Mouse (Mus musculus): ENCODE results near the gene A230050P20Rik. TPM values are rescaled to one million over a fixed set of nuclear protein-coding genes. Genes with fewer than 3 reads are reported as not detected.
"Not testable (repeated sequence)": the region's sequence is repeated elsewhere in the genome, so short reads cannot be mapped to it uniquely, and the experiment has no call there.

A230050P20Rik gene
- 31.7 and 40.3 TPM in 2 replicates for polyA plus RNA-seq (2012; rRNA removed)

- Histone ChIP-seq H3K4me3 (ENCODE audit: insufficient read depth, low read depth, low read length) (peak within 1 kb of the TSS; percentile 73), H3K4me1 (ENCODE audit: control insufficient read depth, insufficient read depth, low read length) (no peaks in the 10 kb centered on the region), H3K27me3 (replicated peaks; ENCODE audit: control insufficient read depth, insufficient read depth, low read length) (no peaks in the 10 kb centered on the region), H3K27ac (ENCODE audit: insufficient read depth, low read depth, low read length) (no peak within 1 kb of the TSS), H3K36me3 (ENCODE audit: control insufficient read depth, insufficient read depth, low read length) (no peaks in the 10 kb centered on the region)
- peak; percentile 62 for DNase-seq
- TF ChIP-seq CTCF (conservative IDR thresholded peaks at IDR 0.05; ENCODE audit: insufficient read depth, insufficient read length, low read depth, low read length) (no peak), POLR2A (IDR thresholded peaks at IDR 0.05; ENCODE audit: low read depth, low read length) (no peak)
- 5% methylated on average over 53 of the region's 53 CpGs for WGBS
Observed at GRCm38 (mm10) chr9:20868448-20869001, at the start of gene A230050P20Rik. A230050P20Rik (plus strand) TSS chr9:20868642.

- Histone ChIP-seq H3K27me3 (replicated peaks; ENCODE audit: control insufficient read depth, insufficient read depth, low read length) (no peaks in the 10 kb centered on the region), H3K4me3 (ENCODE audit: insufficient read depth, low read depth, low read length) (no peak overlapping the region), H3K27ac (ENCODE audit: insufficient read depth, low read depth, low read length) (no peak overlapping the region), H3K36me3 (ENCODE audit: control insufficient read depth, insufficient read depth, low read length) (no peaks in the 10 kb centered on the region), H3K4me1 (ENCODE audit: control insufficient read depth, insufficient read depth, low read length) (no peaks in the 10 kb centered on the region)
- DNase-seq, result no peak
- TF ChIP-seq POLR2A (IDR thresholded peaks at IDR 0.05; ENCODE audit: low read depth, low read length) (no peak), CTCF (conservative IDR thresholded peaks at IDR 0.05; ENCODE audit: insufficient read depth, insufficient read length, low read depth, low read length) (no peak)
- WGBS, result 49% methylated on average over 5 of the region's 5 CpGs
Observed at GRCm38 (mm10) chr9:20820001-20820400, 48.4 kb upstream of the A230050P20Rik start.

- WGBS, result 86% methylated on average over 3 of the region's 3 CpGs
- Histone ChIP-seq H3K27ac (ENCODE audit: insufficient read depth, low read depth, low read length) (no peak overlapping the region), H3K36me3 (ENCODE audit: control insufficient read depth, insufficient read depth, low read length) (no peaks in the 10 kb centered on the region), H3K4me1 (ENCODE audit: control insufficient read depth, insufficient read depth, low read length) (no peaks in the 10 kb centered on the region), H3K27me3 (replicated peaks; ENCODE audit: control insufficient read depth, insufficient read depth, low read length) (no peaks in the 10 kb centered on the region), H3K4me3 (ENCODE audit: insufficient read depth, low read depth, low read length) (no peak overlapping the region)
- TF ChIP-seq CTCF (conservative IDR thresholded peaks at IDR 0.05; ENCODE audit: insufficient read depth, insufficient read length, low read depth, low read length) (no peak), POLR2A (IDR thresholded peaks at IDR 0.05; ENCODE audit: low read depth, low read length) (no peak)
- no peak for DNase-seq
Observed at GRCm38 (mm10) chr9:20822821-20823220, 45.6 kb upstream of the A230050P20Rik start.

GRCm38 (mm10) chr9:20825781-20826180 lies 42.7 kb upstream of the A230050P20Rik start:
- H3K36me3 ChIP-seq (ENCODE audit: control insufficient read depth, insufficient read depth, low read length), result no peaks in the 10 kb centered on the region
- no peak overlapping the region for H3K4me3 ChIP-seq (ENCODE audit: insufficient read depth, low read depth, low read length)
- no peak for TF ChIP-seq CTCF (conservative IDR thresholded peaks at IDR 0.05; ENCODE audit: insufficient read depth, insufficient read length, low read depth, low read length)
- no peak for TF ChIP-seq POLR2A (IDR thresholded peaks at IDR 0.05; ENCODE audit: low read depth, low read length)
- no peak overlapping the region for H3K27ac ChIP-seq (ENCODE audit: insufficient read depth, low read depth, low read length)
- WGBS, result 49% methylated on average over 5 of the region's 5 CpGs
- DNase-seq, result no peak
- H3K4me1 ChIP-seq (ENCODE audit: control insufficient read depth, insufficient read depth, low read length), result no peaks in the 10 kb centered on the region
- H3K27me3 ChIP-seq (replicated peaks; ENCODE audit: control insufficient read depth, insufficient read depth, low read length), result no peaks in the 10 kb centered on the region

- 100% methylated on average over 1 of the region's 1 CpGs for WGBS
- Histone ChIP-seq H3K4me1 (ENCODE audit: control insufficient read depth, insufficient read depth, low read length) (no peaks in the 10 kb centered on the region), H3K27ac (ENCODE audit: insufficient read depth, low read depth, low read length) (no peak overlapping the region), H3K27me3 (replicated peaks; ENCODE audit: control insufficient read depth, insufficient read depth, low read length) (no peaks in the 10 kb centered on the region), H3K36me3 (ENCODE audit: control insufficient read depth, insufficient read depth, low read length) (no peaks in the 10 kb centered on the region), H3K4me3 (ENCODE audit: insufficient read depth, low read depth, low read length) (no peak overlapping the region)
- no peak for TF ChIP-seq POLR2A (IDR thresholded peaks at IDR 0.05; ENCODE audit: low read depth, low read length)
- no peak for TF ChIP-seq CTCF (conservative IDR thresholded peaks at IDR 0.05; ENCODE audit: insufficient read depth, insufficient read length, low read depth, low read length)
- DNase-seq, result no peak
Observed at GRCm38 (mm10) chr9:20828127-20828526, 40.3 kb upstream of the A230050P20Rik start.

GRCm38 (mm10) chr9:20830901-20831643 lies 37.4 kb upstream of the A230050P20Rik start:
- Histone ChIP-seq H3K27ac (ENCODE audit: insufficient read depth, low read depth, low read length) (no peak overlapping the region), H3K36me3 (ENCODE audit: control insufficient read depth, insufficient read depth, low read length) (no peaks in the 10 kb centered on the region), H3K4me1 (ENCODE audit: control insufficient read depth, insufficient read depth, low read length) (no peaks in the 10 kb centered on the region), H3K27me3 (replicated peaks; ENCODE audit: control insufficient read depth, insufficient read depth, low read length) (no peaks in the 10 kb centered on the region), H3K4me3 (ENCODE audit: insufficient read depth, low read depth, low read length) (no peak overlapping the region)
- 16% methylated on average over 19 of the region's 19 CpGs for WGBS
- DNase-seq, result peak; percentile 95
- peak; percentile 94 for TF ChIP-seq CTCF (conservative IDR thresholded peaks at IDR 0.05; ENCODE audit: insufficient read depth, insufficient read length, low read depth, low read length)
- no peak for TF ChIP-seq POLR2A (IDR thresholded peaks at IDR 0.05; ENCODE audit: low read depth, low read length)

GRCm38 (mm10) chr9:20834881-20835280 lies 33.6 kb upstream of the A230050P20Rik start:
- Histone ChIP-seq H3K4me3 (ENCODE audit: insufficient read depth, low read depth, low read length) (no peak overlapping the region), H3K27me3 (replicated peaks; ENCODE audit: control insufficient read depth, insufficient read depth, low read length) (no peaks in the 10 kb centered on the region), H3K4me1 (ENCODE audit: control insufficient read depth, insufficient read depth, low read length) (no peaks in the 10 kb centered on the region), H3K27ac (ENCODE audit: insufficient read depth, low read depth, low read length) (no peak overlapping the region), H3K36me3 (ENCODE audit: control insufficient read depth, insufficient read depth, low read length) (no peaks in the 10 kb centered on the region)
- TF ChIP-seq CTCF (conservative IDR thresholded peaks at IDR 0.05; ENCODE audit: insufficient read depth, insufficient read length, low read depth, low read length) (no peak), POLR2A (IDR thresholded peaks at IDR 0.05; ENCODE audit: low read depth, low read length) (no peak)
- WGBS, result 88% methylated on average over 1 of the region's 1 CpGs
- DNase-seq, result no peak

- not testable (repeated sequence) for H3K4me1 ChIP-seq (ENCODE audit: control insufficient read depth, insufficient read depth, low read length); H3K4me3 ChIP-seq (ENCODE audit: insufficient read depth, low read depth, low read length); DNase-seq; H3K27ac ChIP-seq (ENCODE audit: insufficient read depth, low read depth, low read length); H3K27me3 ChIP-seq (replicated peaks; ENCODE audit: control insufficient read depth, insufficient read depth, low read length); H3K36me3 ChIP-seq (ENCODE audit: control insufficient read depth, insufficient read depth, low read length)
- 90% methylated on average over 11 of the region's 11 CpGs for WGBS
Observed at GRCm38 (mm10) chr9:20835431-20835954, 32.9 kb upstream of the A230050P20Rik start.
